ENCODE assay signal across 26 mouse cellular contexts in genomic region chr4:141468576-141468975, GRCm38 (mm10). TPM values are rescaled to one million over a fixed set of nuclear protein-coding genes. Genes with fewer than 3 reads are reported as not detected.
DNase-seq lines count a peak whose midpoint lies in the region; ATAC-seq and TF ChIP-seq lines count a peak whose summit lies in the region.
"Had no signal": no experiment of that assay in that cellular context is flagged by ENCODE, and none has a peak within 500 bp of the region (broad histone marks: within the 10 kb centered on the region; RNA-seq: fewer than 3 reads in every experiment).

No protein-coding gene starts in this region.

- H3K4me2 ChIP-seq in heart, embryonic 11.5 days = no peak overlapping the region
- no peak overlapping the region for H3K4me2 ChIP-seq in stomach, embryonic 15.5 days
- H3K4me2 ChIP-seq in stomach, postnatal 0 days (replicated peaks; ENCODE audit: low read depth) = no peak overlapping the region
- H3K4me2 ChIP-seq: embryonic facial prominence, embryonic 13.5 days; hindbrain, embryonic 12.5 days; limb, embryonic 15.5 days; lung, embryonic 15.5 days; neural tube, embryonic 15.5 days had no signal

- TF ChIP-seq CTCF in stomach, postnatal 0 days (IDR thresholded peaks at IDR 0.05; ENCODE audit: low read depth) = no peak

- no peak for TF ChIP-seq EP300 in stomach, postnatal 0 days (optimal IDR thresholded peaks at IDR 0.05)

- H3K27me3 ChIP-seq in heart, embryonic 11.5 days (ENCODE audit: control insufficient read depth, insufficient read depth, low read length) = no peaks in the 10 kb centered on the region
- H3K27me3 ChIP-seq in stomach, embryonic 15.5 days (replicated peaks) = no peaks in the 10 kb centered on the region
- no peaks in the 10 kb centered on the region for H3K27me3 ChIP-seq in stomach, postnatal 0 days (ENCODE audit: control insufficient read depth, insufficient read depth, low read length)
- H3K27me3 ChIP-seq: embryonic facial prominence, embryonic 13.5 days; hindbrain, embryonic 12.5 days; limb, embryonic 15.5 days; lung, embryonic 15.5 days; neural tube, embryonic 15.5 days had no signal

- peaks cover 59% of the 10 kb centered on the region for H3K36me3 ChIP-seq in heart, embryonic 11.5 days (ENCODE audit: control insufficient read depth, insufficient read depth, low read length)
- peaks cover 81% of the 10 kb centered on the region for H3K36me3 ChIP-seq in stomach, embryonic 15.5 days
- H3K36me3 ChIP-seq in stomach, postnatal 0 days (ENCODE audit: control insufficient read depth, insufficient read depth, low read length) = peaks cover 38% of the 10 kb centered on the region

- ATAC-seq in heart, embryonic 11.5 days (replicated peaks; ENCODE audit: insufficient number of reproducible peaks, low FRiP score, low TSS enrichment) = no peak
- no peak for ATAC-seq in stomach, embryonic 15.5 days (ENCODE audit: insufficient read depth, low FRiP score, low read depth)
- ATAC-seq in stomach, postnatal 0 days (ENCODE audit: low FRiP score, low TSS enrichment) = no peak
- no peak for ATAC-seq in megakaryocyte, adult 5-6 weeks (ENCODE audit: poor library complexity, severe bottlenecking)
- ATAC-seq: activated CD4-positive, CD25-positive, alpha-beta regulatory T cell, adult 4 months; CD4-positive, CD25-positive, alpha-beta regulatory T cell, adult 4 months had no signal

- no peak overlapping the region for H3K9ac ChIP-seq in heart, embryonic 11.5 days (ENCODE audit: low read depth, low read length)
- H3K9ac ChIP-seq in stomach, embryonic 15.5 days = no peak overlapping the region
- no peak overlapping the region for H3K9ac ChIP-seq in stomach, postnatal 0 days (ENCODE audit: low read length)
- H3K9ac ChIP-seq: embryonic facial prominence, embryonic 13.5 days; hindbrain, embryonic 12.5 days; limb, embryonic 15.5 days; lung, embryonic 15.5 days; neural tube, embryonic 15.5 days had no signal

- H3K4me1 ChIP-seq in heart, embryonic 11.5 days (ENCODE audit: control insufficient read depth, insufficient read depth, low read length) = no peaks in the 10 kb centered on the region
- H3K4me1 ChIP-seq in stomach, embryonic 15.5 days = 0 out of 2 replicates have a peak, but pooled peaks cover 4% of the 10 kb centered on the region
- no peaks in the 10 kb centered on the region for H3K4me1 ChIP-seq in stomach, postnatal 0 days (replicated peaks; ENCODE audit: control insufficient read depth, insufficient read depth)
- H3K4me1 ChIP-seq: embryonic facial prominence, embryonic 13.5 days; forebrain, embryonic 10.5 days; limb, embryonic 15.5 days; lung, embryonic 15.5 days; neural tube, embryonic 15.5 days had no signal

- H3K9me3 ChIP-seq in heart, embryonic 11.5 days (replicated peaks; ENCODE audit: control insufficient read depth, low read length) = no peaks in the 10 kb centered on the region
- no peaks in the 10 kb centered on the region for H3K9me3 ChIP-seq in stomach, embryonic 15.5 days
- H3K9me3 ChIP-seq in stomach, postnatal 0 days (ENCODE audit: control insufficient read depth, low read length) = no peaks in the 10 kb centered on the region
- H3K9me3 ChIP-seq: embryonic facial prominence, embryonic 13.5 days; limb, embryonic 15.5 days; lung, embryonic 15.5 days; neural tube, embryonic 15.5 days had no signal

- 62% methylated on average over 10 of the region's 10 CpGs for WGBS in heart, embryonic 11.5 days (ENCODE audit: insufficient replicate concordance)
- 45% methylated on average over 10 of the region's 10 CpGs for WGBS in stomach, embryonic 15.5 days
- 28% methylated on average over 10 of the region's 10 CpGs for WGBS in stomach, postnatal 0 days

- no peak overlapping the region for H3K27ac ChIP-seq in heart, embryonic 11.5 days (ENCODE audit: low read depth, low read length)
- peak overlapping the region; percentile 40; the same call in 1 of the 2 replicates for H3K27ac ChIP-seq in stomach, embryonic 15.5 days
- no peak overlapping the region for H3K27ac ChIP-seq in stomach, postnatal 0 days (replicated peaks)
- H3K27ac ChIP-seq: embryonic facial prominence, embryonic 13.5 days; forebrain, embryonic 10.5 days; hindbrain, embryonic 12.5 days; limb, embryonic 15.5 days; lung, embryonic 15.5 days; neural tube, embryonic 15.5 days had no signal

- no peak overlapping the region for H3K4me3 ChIP-seq in heart, embryonic 11.5 days (ENCODE audit: low read depth, low read length)
- no peak overlapping the region for H3K4me3 ChIP-seq in stomach, embryonic 15.5 days (replicated peaks)
- H3K4me3 ChIP-seq in stomach, postnatal 0 days (ENCODE audit: low read depth, low read length) = no peak overlapping the region
- H3K4me3 ChIP-seq: embryonic facial prominence, embryonic 13.5 days; forebrain, embryonic 10.5 days; hindbrain, embryonic 12.5 days; limb, embryonic 15.5 days; lung, embryonic 15.5 days; neural tube, embryonic 15.5 days had no signal

- peak; percentile 50 for DNase-seq in heart, postnatal 4 days
- no peak for DNase-seq in stomach, postnatal 0 days (ENCODE audit: low spot score)
- peak; percentile 76 for DNase-seq in cerebellum, adult 11-12 months
- DNase-seq in cerebellum, postnatal 36 days = peak; percentile 70 to 78
- DNase-seq in layer of hippocampus, adult 11-12 months (ENCODE audit: low spot score) = no peak
- DNase-seq: kidney, adult 18-20 months; retina, postnatal 1 day; thymus, postnatal 25 days had no signal

RNA-seq across cellular contexts. Expression of gene Zbtb17, which starts 24.1 kb away (rescaled TPM):
- 10 to 100 TPM; 19.2 to 21.7 TPM for total RNA-seq in heart, postnatal 4 days (2021)
- polyA plus RNA-seq in heart, embryonic 11.5 days (2014; fragmentation: Nextera tagmentation; extraction: Ambion mirVana) = 19.1 and 21.3 TPM in 2 replicates
- 27.5 and 30.9 TPM in 2 replicates for polyA plus RNA-seq in stomach, embryonic 15.5 days (2015; fragmentation: Nextera tagmentation; extraction: Ambion mirVana)
- 13.3 and 16.8 TPM in 2 replicates for polyA plus RNA-seq in stomach, postnatal 0 days (2015; fragmentation: Nextera tagmentation; extraction: Ambion mirVana)
- 12.7 TPM in 2 replicates for total RNA-seq in megakaryocyte, adult 5-6 weeks (2015)
- total RNA-seq in megakaryocyte, adult 5-6 weeks (2017) = 12.5 and 19.4 TPM in 2 replicates

RNA-seq across cellular contexts. Expression of gene Srarp, which starts 32.7 kb away (rescaled TPM):
- not detected for total RNA-seq in heart, postnatal 4 days (2021)
- polyA plus RNA-seq in heart, embryonic 11.5 days (2014; fragmentation: Nextera tagmentation; extraction: Ambion mirVana) = not detected in 2 replicates
- polyA plus RNA-seq in stomach, embryonic 15.5 days (2015; fragmentation: Nextera tagmentation; extraction: Ambion mirVana) = not detected in 2 replicates
- not detected in 2 replicates for polyA plus RNA-seq in stomach, postnatal 0 days (2015; fragmentation: Nextera tagmentation; extraction: Ambion mirVana)
- not detected in 2 replicates for total RNA-seq in megakaryocyte, adult 5-6 weeks (2015)
- total RNA-seq in megakaryocyte, adult 5-6 weeks (2017) = not detected in 2 replicates
- total RNA-seq: adrenal gland, postnatal 4 days; granulocyte monocyte progenitor cell, adult 5-6 weeks; megakaryocyte-erythroid progenitor cell, adult 5-6 weeks had no signal
- polyA plus RNA-seq: activated CD4-positive, CD25-positive, alpha-beta regulatory T cell, adult 4 months; CD4-positive, CD25-positive, alpha-beta regulatory T cell, adult 4 months; embryonic facial prominence, embryonic 13.5 days; forebrain, embryonic 10.5 days; heart, embryonic 16.5 days; hindbrain, embryonic 12.5 days; limb, embryonic 15.5 days; lung, embryonic 15.5 days; small intestine, adult 2 months; stomach, embryonic 14.5 days had no signal

RNA-seq across cellular contexts. Expression of gene Hspb7, which starts 48.0 kb away (rescaled TPM):
- 100 to 1,000 TPM; 865 to 923 TPM for total RNA-seq in heart, postnatal 4 days (2021)
- polyA plus RNA-seq in heart, embryonic 11.5 days (2014; fragmentation: Nextera tagmentation; extraction: Ambion mirVana) = 155 and 275 TPM in 2 replicates
- polyA plus RNA-seq in stomach, embryonic 15.5 days (2015; fragmentation: Nextera tagmentation; extraction: Ambion mirVana) = 2.4 and 2.8 TPM in 2 replicates
- 2.3 and 3.5 TPM in 2 replicates for polyA plus RNA-seq in stomach, postnatal 0 days (2015; fragmentation: Nextera tagmentation; extraction: Ambion mirVana)
- total RNA-seq in megakaryocyte, adult 5-6 weeks (2015) = not detected in 2 replicates
- not detected in 2 replicates for total RNA-seq in megakaryocyte, adult 5-6 weeks (2017)
- total RNA-seq: granulocyte monocyte progenitor cell, adult 5-6 weeks; megakaryocyte-erythroid progenitor cell, adult 5-6 weeks had no signal
- polyA plus RNA-seq: activated CD4-positive, CD25-positive, alpha-beta regulatory T cell, adult 4 months; CD4-positive, CD25-positive, alpha-beta regulatory T cell, adult 4 months; embryonic facial prominence, embryonic 13.5 days; forebrain, embryonic 10.5 days; hindbrain, embryonic 12.5 days had no signal

RNA-seq across cellular contexts. Expression of gene Clcnkb, which starts 52.8 kb away (rescaled TPM):
- 1 to 10 TPM in 1 of 2 experiments, under 1 TPM in 1; 0.61 to 1.3 TPM for total RNA-seq in heart, postnatal 4 days (2021)
- 0.90 and 1.0 TPM in 2 replicates for polyA plus RNA-seq in heart, embryonic 11.5 days (2014; fragmentation: Nextera tagmentation; extraction: Ambion mirVana)
- 0.14 TPM in 1 of 2 replicates, not detected in the other for polyA plus RNA-seq in stomach, embryonic 15.5 days (2015; fragmentation: Nextera tagmentation; extraction: Ambion mirVana)
- not detected in 2 replicates for polyA plus RNA-seq in stomach, postnatal 0 days (2015; fragmentation: Nextera tagmentation; extraction: Ambion mirVana)
- not detected in 2 replicates for total RNA-seq in megakaryocyte, adult 5-6 weeks (2015)
- not detected in 2 replicates for total RNA-seq in megakaryocyte, adult 5-6 weeks (2017)
- total RNA-seq: granulocyte monocyte progenitor cell, adult 5-6 weeks; layer of hippocampus, adult 8-10 months; megakaryocyte-erythroid progenitor cell, adult 5-6 weeks had no signal
- polyA plus RNA-seq: activated CD4-positive, CD25-positive, alpha-beta regulatory T cell, adult 4 months; CD4-positive, CD25-positive, alpha-beta regulatory T cell, adult 4 months; embryonic facial prominence, embryonic 13.5 days; forebrain, embryonic 10.5 days; hindbrain, embryonic 12.5 days; limb, embryonic 15.5 days; lung, embryonic 15.5 days; small intestine, adult 2 months; stomach, embryonic 14.5 days had no signal

Comparison
In these comparisons a context has a peak if more than half of its experiments do, and no peak if none do; other contexts are left out.
1. DNase-seq: peak in heart, postnatal 4 days (single experiment), cerebellum, adult 11-12 months (single experiment) and cerebellum, postnatal 36 days (2 of 2); none in stomach, postnatal 0 days (single experiment) and layer of hippocampus, adult 11-12 months (single experiment).
2. RNA of gene Hspb7, which starts 48.0 kb away (polyA plus RNA-seq): 155 to 275 TPM in heart, embryonic 11.5 days; 2.4 to 2.8 TPM in stomach, embryonic 15.5 days and 2.3 to 3.5 TPM in stomach, postnatal 0 days; every median in the first group is over 10 times any median in the second.